Mouse (Mus musculus): ENCODE data around the gene Pard3b. TPM values are rescaled to one million over a fixed set of nuclear protein-coding genes. Genes with fewer than 3 reads are reported as not detected.

Gene Pard3b
- polyA plus RNA-seq, 1 experiment = 0.71 TPM

DNA sequence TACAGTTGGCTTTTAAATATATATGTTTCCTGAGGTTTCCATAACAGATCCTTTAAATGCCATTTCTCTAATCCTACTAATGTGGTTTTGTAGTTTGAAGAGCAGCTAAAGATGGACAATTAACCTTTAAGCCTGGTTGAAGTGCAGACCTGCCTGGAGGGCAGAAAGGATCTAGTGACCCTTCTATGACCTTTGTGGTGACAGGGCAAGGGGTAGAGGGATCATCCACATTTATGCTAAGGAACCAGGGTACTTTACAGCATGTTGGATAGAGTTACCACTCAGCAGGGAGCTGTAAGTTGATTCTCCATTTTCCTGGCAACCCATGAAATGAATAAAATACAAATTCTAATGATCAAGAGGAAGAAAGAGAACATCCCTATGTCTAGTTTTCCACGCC lies 47.3 kb downstream of the Pard3b start:
- 93% methylated on average over 1 of the region's 1 CpGs for WGBS

DNA sequence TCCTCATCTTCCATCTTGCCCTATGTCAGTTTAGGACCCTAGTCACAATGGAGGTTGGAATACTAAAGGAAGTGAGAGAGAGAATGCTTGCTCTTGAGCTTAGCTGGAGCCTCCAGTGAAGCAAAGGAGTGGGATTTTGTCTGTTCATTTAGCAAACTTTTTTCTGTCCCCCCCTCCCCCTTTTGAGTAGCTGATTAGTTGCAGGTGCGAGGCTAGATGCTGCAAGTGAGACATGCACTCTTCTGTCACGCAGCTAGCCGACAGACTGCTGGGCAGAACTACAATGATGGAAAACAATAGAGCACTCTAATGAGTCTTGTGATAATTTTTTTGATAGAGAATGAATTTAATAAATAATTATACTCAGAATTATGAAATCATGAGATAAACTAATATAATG lies 49.7 kb downstream of the Pard3b start:
- Histone ChIP-seq H3K36me3 (ENCODE audit: control insufficient read depth, insufficient read depth, low read length) (no peaks in the 10 kb centered on the region), H3K4me1 (replicated peaks; ENCODE audit: control insufficient read depth, insufficient read depth, low read length) (no peaks in the 10 kb centered on the region), H3K27me3 (ENCODE audit: control insufficient read depth, insufficient read depth, low read length) (no peaks in the 10 kb centered on the region), H3K4me3 (ENCODE audit: control insufficient read depth, insufficient read depth, low read length) (no peak overlapping the region), H3K27ac (ENCODE audit: control insufficient read depth, insufficient read depth, low read length) (no peak overlapping the region)
- TF ChIP-seq POLR2A (IDR thresholded peaks at IDR 0.05; ENCODE audit: control insufficient read depth, extremely low read depth, insufficient read depth, low read length, poor library complexity) (no peak), CTCF (IDR thresholded peaks at IDR 0.05; ENCODE audit: borderline replicate concordance, control insufficient read depth, extremely low read depth, insufficient read depth, low read length, poor library complexity) (no peak)
- WGBS = 93% methylated on average over 3 of the region's 3 CpGs
- DNase-seq = no peak

More for the DNA sequence above, 47.3 kb downstream of the Pard3b start:
- no peaks in the 10 kb centered on the region for H3K4me1 ChIP-seq (replicated peaks; ENCODE audit: control insufficient read depth, insufficient read depth, low read length)
- H3K27ac ChIP-seq (ENCODE audit: control insufficient read depth, insufficient read depth, low read length) = no peak overlapping the region
- H3K27me3 ChIP-seq (ENCODE audit: control insufficient read depth, insufficient read depth, low read length) = no peaks in the 10 kb centered on the region
- H3K4me3 ChIP-seq (ENCODE audit: control insufficient read depth, insufficient read depth, low read length) = no peak overlapping the region
- no peak for TF ChIP-seq CTCF (IDR thresholded peaks at IDR 0.05; ENCODE audit: borderline replicate concordance, control insufficient read depth, extremely low read depth, insufficient read depth, low read length, poor library complexity)
- TF ChIP-seq POLR2A (IDR thresholded peaks at IDR 0.05; ENCODE audit: control insufficient read depth, extremely low read depth, insufficient read depth, low read length, poor library complexity) = no peak
- DNase-seq = no peak
- H3K36me3 ChIP-seq (ENCODE audit: control insufficient read depth, insufficient read depth, low read length) = no peaks in the 10 kb centered on the region

GRCm38 (mm10) chr1:61698462-61699218 lies 60.0 kb downstream of the Pard3b start:
- H3K4me3 ChIP-seq (ENCODE audit: control insufficient read depth, insufficient read depth, low read length) = no peak overlapping the region
- H3K4me1 ChIP-seq (replicated peaks; ENCODE audit: control insufficient read depth, insufficient read depth, low read length) = no peaks in the 10 kb centered on the region
- TF ChIP-seq POLR2A (IDR thresholded peaks at IDR 0.05; ENCODE audit: control insufficient read depth, extremely low read depth, insufficient read depth, low read length, poor library complexity) = no peak
- no peak for TF ChIP-seq CTCF (IDR thresholded peaks at IDR 0.05; ENCODE audit: borderline replicate concordance, control insufficient read depth, extremely low read depth, insufficient read depth, low read length, poor library complexity)
- no peaks in the 10 kb centered on the region for H3K36me3 ChIP-seq (ENCODE audit: control insufficient read depth, insufficient read depth, low read length)
- H3K27ac ChIP-seq (ENCODE audit: control insufficient read depth, insufficient read depth, low read length) = no peak overlapping the region
- no peak for DNase-seq
- no peaks in the 10 kb centered on the region for H3K27me3 ChIP-seq (ENCODE audit: control insufficient read depth, insufficient read depth, low read length)
- WGBS = 85% methylated on average over 10 of the region's 10 CpGs

- 85% methylated on average over 1 of the region's 1 CpGs for WGBS
- no peak overlapping the region for H3K27ac ChIP-seq (ENCODE audit: control insufficient read depth, insufficient read depth, low read length)
- no peaks in the 10 kb centered on the region for H3K27me3 ChIP-seq (ENCODE audit: control insufficient read depth, insufficient read depth, low read length)
- no peak overlapping the region for H3K4me3 ChIP-seq (ENCODE audit: control insufficient read depth, insufficient read depth, low read length)
- TF ChIP-seq POLR2A (IDR thresholded peaks at IDR 0.05; ENCODE audit: control insufficient read depth, extremely low read depth, insufficient read depth, low read length, poor library complexity) = no peak
- TF ChIP-seq CTCF (IDR thresholded peaks at IDR 0.05; ENCODE audit: borderline replicate concordance, control insufficient read depth, extremely low read depth, insufficient read depth, low read length, poor library complexity) = no peak
- H3K4me1 ChIP-seq (replicated peaks; ENCODE audit: control insufficient read depth, insufficient read depth, low read length) = no peaks in the 10 kb centered on the region
- no peaks in the 10 kb centered on the region for H3K36me3 ChIP-seq (ENCODE audit: control insufficient read depth, insufficient read depth, low read length)
- no peak for DNase-seq
These were observed 71.2 kb downstream of the Pard3b start for GRCm38 (mm10) chr1:61709812-61710211.

DNA sequence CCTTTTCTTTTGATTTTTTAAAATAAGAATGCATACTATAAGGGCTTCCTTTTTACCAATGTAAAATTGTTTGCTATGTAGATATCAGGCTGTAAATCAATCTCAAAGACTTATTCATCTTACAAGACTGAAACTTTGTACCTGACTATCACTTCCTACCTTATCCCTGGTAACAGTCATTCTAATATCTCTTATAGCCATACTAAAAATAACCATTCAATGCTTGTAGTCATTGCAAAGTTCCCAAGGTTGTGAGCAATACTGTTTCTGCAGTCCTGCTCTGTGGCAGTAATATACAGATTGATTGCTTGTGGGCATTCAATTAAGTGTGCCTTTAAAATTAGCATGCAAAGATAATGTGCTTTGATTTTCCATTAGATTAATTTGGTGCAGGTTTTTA lies 72.9 kb downstream of the Pard3b start:
- Histone ChIP-seq H3K27me3 (ENCODE audit: control insufficient read depth, insufficient read depth, low read length) (no peaks in the 10 kb centered on the region), H3K36me3 (ENCODE audit: control insufficient read depth, insufficient read depth, low read length) (no peaks in the 10 kb centered on the region), H3K4me1 (replicated peaks; ENCODE audit: control insufficient read depth, insufficient read depth, low read length) (no peaks in the 10 kb centered on the region), H3K27ac (ENCODE audit: control insufficient read depth, insufficient read depth, low read length) (no peak overlapping the region), H3K4me3 (ENCODE audit: control insufficient read depth, insufficient read depth, low read length) (no peak overlapping the region)
- no peak for TF ChIP-seq POLR2A (IDR thresholded peaks at IDR 0.05; ENCODE audit: control insufficient read depth, extremely low read depth, insufficient read depth, low read length, poor library complexity)
- no peak for DNase-seq

- Histone ChIP-seq H3K27ac (ENCODE audit: control insufficient read depth, insufficient read depth, low read length) (no peak overlapping the region), H3K27me3 (ENCODE audit: control insufficient read depth, insufficient read depth, low read length) (no peaks in the 10 kb centered on the region), H3K4me1 (replicated peaks; ENCODE audit: control insufficient read depth, insufficient read depth, low read length) (no peaks in the 10 kb centered on the region), H3K36me3 (ENCODE audit: control insufficient read depth, insufficient read depth, low read length) (no peaks in the 10 kb centered on the region), H3K4me3 (ENCODE audit: control insufficient read depth, insufficient read depth, low read length) (no peak overlapping the region)
- DNase-seq = no peak
- WGBS = 97% methylated on average over 4 of the region's 4 CpGs
- TF ChIP-seq CTCF (IDR thresholded peaks at IDR 0.05; ENCODE audit: borderline replicate concordance, control insufficient read depth, extremely low read depth, insufficient read depth, low read length, poor library complexity) (no peak), POLR2A (IDR thresholded peaks at IDR 0.05; ENCODE audit: control insufficient read depth, extremely low read depth, insufficient read depth, low read length, poor library complexity) (no peak)
These were observed 91.0 kb downstream of the Pard3b start for GRCm38 (mm10) chr1:61729654-61730053.

DNA sequence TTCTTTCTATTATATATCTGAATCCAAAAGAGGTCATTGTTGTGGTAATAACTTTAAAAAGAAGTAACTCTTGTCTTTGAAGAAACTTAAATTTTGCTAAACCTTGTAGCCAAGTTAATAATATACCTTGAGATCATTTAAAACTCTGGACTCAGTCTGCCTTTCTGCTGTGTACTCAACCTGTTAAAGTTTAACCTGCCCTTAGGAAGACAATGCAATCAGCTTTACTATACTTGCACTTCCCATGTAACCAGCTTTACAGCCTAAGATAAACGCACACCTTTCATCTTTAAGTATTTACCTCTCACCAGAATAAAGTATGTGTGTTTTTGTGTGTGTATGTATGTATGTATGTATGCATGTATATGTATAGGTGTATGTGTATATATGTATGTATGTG lies 97.9 kb downstream of the Pard3b start:
- Histone ChIP-seq H3K4me3 (ENCODE audit: control insufficient read depth, insufficient read depth, low read length) (no peak overlapping the region), H3K4me1 (replicated peaks; ENCODE audit: control insufficient read depth, insufficient read depth, low read length) (no peaks in the 10 kb centered on the region), H3K27me3 (ENCODE audit: control insufficient read depth, insufficient read depth, low read length) (no peaks in the 10 kb centered on the region), H3K36me3 (ENCODE audit: control insufficient read depth, insufficient read depth, low read length) (no peaks in the 10 kb centered on the region), H3K27ac (ENCODE audit: control insufficient read depth, insufficient read depth, low read length) (no peak overlapping the region)
- DNase-seq = no peak
- WGBS = 95% methylated on average over 1 of the region's 1 CpGs
- TF ChIP-seq POLR2A (IDR thresholded peaks at IDR 0.05; ENCODE audit: control insufficient read depth, extremely low read depth, insufficient read depth, low read length, poor library complexity) (no peak), CTCF (IDR thresholded peaks at IDR 0.05; ENCODE audit: borderline replicate concordance, control insufficient read depth, extremely low read depth, insufficient read depth, low read length, poor library complexity) (no peak)

All from thymus, adult 2 months (tissue).